Mouse (Mus musculus) right cerebral cortex, postnatal 36 days (tissue): ENCODE measurements around the gene Dkk1.
"Not testable (repeated sequence)": the region's sequence is repeated elsewhere in the genome, so short reads cannot be mapped to it uniquely, and the experiment has no call there.

Experiments
- DNase-seq, 2 experiments: peaks; one replicate each; pipeline ENCODE4 v3.0.0; 2022; ENCODE audit warnings: low spot score in 2 of 2, mixed read lengths in 1 of 2

Gene Dkk1

DNA sequence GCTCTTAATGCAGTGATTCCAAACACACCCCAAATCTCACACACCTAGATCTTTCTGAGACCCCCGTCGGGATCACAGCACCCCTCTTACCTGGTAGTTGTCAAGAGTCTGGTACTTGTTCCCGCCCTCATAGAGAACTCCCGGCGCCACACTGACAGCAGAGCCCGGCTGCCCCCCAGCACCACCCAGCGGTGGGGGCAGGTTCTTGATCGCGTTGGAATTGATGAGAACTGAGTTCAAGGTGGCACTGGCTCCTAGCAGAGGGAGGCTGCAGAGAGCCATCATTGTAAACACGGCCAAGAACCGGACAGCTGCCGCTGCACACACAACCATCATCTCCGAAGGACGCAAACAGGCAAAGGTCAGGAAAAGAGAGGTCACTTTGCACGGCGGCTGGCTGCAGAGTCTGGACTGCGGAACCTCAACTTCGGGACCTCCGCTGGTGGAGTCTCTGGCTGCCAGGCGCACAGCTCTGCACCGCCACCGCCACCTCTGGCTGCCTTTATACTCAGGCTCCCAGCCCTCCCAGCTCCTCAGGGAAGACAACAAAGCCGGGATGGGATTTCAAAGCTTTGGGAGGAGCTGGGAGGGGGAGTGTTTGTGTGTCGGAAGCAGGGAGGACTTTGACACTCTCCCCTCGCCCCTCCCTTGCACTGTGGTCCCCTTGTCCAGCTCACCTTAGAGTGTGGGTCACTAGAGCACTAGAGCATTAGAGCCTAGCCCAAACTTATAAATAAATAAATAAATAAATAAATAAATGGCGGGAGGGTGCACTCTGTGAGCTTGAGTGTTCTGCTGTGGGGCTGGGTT is at the start of gene Dkk1:
TSS of gene Dkk1 (minus strand) at position 622 of the 810 bp plus-strand sequence.
- no peak for DNase-seq

DNA sequence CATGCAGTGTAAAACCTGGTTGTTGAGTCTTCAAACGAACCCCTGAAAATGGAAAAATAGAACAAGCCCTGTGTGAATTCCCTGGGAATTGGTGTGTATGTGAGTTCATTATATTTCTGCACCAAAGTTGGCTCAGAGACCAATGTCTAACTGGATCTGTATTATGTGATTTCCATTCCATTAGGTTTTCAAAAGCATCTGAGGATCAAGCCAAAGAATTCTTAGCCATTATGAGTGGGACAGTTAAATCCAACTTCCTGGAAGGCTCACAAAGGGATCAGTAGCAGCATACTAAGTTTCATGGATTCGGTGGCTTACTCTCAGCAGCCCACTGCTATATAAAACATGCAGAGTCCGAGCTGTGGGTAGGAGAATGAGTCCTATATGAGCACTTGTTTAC is 36.9 kb upstream of the Dkk1 start:
- DNase-seq, result no peak

DNA sequence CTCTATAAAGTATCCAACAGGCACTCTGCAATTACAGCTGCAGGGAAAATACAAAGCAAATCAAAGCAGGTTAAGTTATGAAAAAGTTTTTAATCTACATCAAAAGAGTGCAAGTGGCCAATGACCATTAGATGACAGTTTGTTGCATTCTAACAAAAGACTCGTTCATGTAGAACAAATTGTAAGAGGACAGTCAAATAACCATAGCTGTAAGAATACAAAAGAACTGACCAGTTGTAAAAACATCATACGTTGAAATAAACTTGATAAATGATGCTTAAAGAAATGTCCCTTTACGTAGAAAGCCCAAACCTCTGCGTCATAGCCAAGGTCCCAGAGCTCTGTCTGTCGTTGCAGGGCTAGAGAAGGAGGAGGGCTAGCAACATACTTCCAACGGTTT is 15.1 kb upstream of the Dkk1 start:
- no peak for DNase-seq

DNA sequence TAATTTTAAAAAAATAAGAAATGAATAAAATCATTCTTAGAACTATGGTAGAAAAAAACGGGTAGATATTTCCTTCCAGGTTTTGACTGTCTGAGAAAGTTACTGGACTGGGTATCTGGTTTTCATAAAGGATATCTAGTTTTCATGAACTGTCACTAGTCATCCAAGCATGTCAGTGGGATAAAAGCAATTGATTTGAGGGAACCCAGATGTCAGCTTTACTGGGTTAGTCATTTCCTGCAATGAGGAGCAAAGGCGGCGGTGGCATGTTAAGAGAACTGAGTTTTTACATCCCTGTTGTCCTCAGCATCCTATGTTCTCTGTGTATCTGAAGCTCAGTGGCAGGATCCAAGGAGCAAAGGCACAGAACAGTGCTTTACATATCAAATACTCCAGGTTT is 14.4 kb upstream of the Dkk1 start:
- DNase-seq, result no peak

DNA sequence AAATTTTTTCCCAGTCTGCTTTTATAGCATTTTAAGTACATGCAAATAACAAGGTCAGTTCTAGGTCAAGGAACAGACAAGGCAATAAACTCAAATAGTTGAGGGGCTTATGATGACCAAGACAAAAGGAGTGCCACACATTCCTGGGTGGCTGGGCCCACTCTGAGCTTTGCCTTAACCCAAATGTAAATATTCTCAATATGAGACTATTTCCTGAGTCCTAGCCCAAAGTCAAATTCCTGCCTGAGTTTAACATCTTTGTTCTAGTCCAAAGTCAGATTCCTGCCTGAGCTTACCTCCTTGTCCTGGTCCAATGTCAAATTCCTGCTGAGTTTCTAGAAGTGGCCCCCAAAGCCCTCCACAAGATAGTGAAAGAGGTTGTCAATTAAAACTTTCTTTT is 8.6 kb upstream of the Dkk1 start:
- DNase-seq, result no peak

DNA sequence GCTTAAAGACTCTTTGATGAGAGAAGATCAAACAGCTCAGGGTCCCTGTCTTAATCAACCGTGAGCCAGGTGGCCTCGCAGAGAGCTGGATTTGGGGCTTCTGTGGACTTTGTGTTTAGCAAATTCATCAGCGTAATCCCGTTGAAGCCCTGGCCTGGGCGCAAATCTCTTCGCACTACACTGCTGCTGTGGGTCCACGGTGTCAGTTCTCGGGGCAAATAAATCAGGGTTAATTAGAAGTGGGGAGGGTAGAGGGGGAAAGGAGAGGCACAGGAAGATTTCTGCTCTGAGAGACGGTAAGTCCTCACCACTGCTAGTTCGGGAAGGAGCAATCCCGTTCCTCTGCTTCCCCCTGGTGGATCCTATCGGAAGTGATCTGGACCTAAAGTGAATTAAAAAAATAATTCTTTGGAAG is 5.0 kb upstream of the Dkk1 start:
- DNase-seq, result peak; percentile 14 to 37

DNA sequence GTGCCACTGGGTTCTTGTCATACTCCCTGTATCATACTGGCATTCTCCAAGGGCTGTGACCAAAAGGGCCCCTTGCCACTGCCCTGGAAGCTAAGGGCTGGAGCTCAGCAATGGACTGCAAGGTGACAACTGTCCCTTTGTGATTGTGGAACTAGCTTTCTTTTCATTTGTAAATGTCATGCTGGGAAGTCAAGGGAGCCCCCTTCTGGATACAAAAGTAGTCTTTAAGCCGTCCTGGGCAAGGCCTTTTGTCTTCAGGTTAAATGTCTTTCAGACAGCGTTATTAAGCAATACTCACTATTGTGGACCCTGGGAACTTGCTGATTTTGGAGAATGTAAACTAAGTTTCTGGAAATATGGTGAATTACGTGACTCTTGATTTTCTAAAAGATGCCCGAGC is 4.3 kb upstream of the Dkk1 start:
- DNase-seq, result no peak

DNA sequence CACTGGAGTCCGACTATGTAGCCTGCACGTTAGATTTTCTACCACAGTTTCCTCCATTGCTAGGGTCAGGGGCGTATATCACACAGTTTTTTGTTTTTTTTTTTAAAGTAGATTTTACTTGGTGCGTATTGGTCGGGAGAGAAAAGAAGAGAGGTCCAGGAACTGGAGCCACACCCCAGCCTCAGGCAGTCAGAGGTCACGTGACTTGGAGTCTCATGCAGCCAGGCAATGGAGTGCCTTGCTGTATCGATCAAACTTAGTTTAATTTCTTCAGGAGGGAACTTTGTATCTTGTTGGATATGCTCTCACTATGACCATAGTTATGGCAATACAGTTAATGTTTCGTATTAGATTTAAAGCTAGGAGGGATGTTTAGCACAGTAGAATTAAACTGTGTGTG is 2.8 kb upstream of the Dkk1 start:
- no peak for DNase-seq

DNA sequence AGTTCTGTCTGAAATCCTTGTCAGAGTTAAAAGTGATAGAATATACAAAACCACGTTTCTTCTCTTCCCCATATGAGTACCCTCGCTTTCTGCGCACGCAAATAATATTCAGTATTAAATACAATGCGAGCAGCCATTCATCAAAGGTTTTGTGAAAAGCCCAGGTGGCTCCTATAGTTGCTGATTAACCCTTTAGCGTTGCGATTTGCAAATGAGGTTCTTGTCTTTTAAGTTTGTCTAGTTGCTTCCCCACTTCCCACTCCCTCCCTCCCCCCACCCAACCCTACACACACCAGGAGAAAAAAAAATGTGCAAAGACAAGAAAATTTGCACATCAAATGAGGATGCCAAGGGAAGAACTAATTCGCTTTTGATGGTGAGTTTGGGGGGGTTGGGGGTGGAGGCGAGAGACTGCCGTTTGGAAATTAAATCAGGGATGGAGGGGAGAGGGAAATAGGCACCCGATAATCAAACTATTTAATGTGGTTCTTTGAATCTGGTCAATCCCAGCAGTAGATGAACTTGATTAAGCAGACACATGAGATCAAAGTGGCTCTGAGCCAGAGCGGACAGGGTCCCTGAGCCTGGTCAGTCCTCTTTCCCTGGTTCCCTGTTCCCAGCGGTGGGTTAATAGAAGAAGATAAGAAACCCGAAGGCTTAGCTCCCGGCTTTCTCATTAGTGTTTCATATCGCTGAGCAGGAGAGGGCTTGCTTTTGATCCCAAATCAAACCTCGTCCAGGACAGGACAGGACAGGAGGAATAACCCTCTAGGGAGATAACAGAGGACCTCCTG is 586 bp upstream of the Dkk1 start:
- DNase-seq, result no peak

DNA sequence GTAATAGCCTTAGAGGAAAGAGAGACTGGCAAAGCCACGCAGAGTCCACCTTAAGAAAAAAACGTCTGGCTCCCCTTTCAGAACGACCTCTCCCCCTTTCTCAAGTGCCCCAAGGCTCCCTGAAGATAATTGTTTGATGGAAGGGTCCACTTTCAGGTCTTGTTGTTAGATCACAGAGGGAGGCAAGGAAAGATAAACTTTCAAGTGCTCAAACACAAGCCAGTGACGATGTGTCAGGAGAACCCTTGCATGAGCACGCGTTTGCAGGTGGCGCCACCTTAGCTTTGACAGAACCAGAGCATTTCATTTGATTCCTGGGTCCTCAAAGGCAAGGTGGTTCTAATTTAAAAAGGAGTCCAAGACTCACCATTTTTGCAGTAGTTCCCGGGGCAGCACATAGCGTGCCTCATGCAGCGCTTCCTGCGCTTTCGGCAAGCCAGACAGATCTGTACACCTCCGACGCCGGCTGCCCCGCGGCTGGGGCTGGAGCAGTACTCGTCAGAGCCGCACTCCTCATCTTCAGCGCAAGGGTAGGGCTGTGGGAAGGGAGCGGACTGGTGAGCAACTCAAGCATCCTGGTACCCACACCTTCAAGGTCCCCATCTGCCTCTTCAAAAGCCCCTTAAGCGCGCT is 938 bp downstream of the Dkk1 start:
- no peak for DNase-seq

DNA sequence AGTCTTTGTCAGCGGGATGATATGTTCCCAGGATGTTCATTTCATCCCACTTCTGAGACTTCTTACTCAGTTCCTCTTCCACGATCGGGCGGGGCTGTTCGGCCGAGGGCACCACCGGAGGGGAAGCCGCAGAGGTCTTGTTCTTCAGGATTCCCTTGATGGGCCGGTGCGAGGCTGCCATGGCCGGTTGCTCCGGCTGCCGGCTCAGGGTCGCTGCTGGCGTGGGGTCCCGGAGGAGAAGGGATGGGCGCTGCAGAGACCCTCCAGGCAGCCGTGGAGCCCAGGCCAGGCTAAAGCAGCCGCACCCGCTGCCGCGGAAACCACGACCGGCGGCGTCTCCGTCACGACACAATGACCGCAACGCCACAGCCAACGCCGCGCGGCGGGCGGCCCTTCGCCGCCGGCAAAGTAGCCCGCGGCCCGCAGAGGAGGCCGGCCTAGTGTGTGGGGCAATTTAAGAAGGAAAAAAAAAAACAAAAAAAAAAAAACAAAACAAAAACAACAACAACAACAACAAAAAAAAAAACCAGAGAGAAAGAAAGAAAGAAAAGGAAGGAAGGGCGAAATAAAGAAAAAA is 10.0 kb downstream of the Dkk1 start:
- not testable (repeated sequence) for DNase-seq

DNA sequence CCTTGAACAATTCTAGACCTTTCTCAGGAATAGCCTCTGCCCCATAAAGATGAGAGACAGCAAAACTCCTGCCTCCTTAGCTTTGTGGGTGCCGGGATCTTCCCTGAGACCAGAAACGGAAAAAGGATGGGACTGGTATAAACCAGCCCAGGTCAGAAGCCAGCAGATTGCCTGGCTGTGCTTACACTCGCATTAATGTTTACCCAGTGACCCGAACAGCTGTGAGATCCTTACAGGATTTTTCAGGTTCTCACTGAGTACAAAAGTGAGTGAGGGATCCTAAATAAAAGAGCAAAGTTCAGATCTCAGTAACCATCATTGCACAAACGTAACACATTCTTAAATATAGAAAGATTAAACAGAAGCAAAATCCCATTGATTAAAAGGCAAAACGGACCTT is 32.7 kb downstream of the Dkk1 start:
- DNase-seq, result no peak

DNA sequence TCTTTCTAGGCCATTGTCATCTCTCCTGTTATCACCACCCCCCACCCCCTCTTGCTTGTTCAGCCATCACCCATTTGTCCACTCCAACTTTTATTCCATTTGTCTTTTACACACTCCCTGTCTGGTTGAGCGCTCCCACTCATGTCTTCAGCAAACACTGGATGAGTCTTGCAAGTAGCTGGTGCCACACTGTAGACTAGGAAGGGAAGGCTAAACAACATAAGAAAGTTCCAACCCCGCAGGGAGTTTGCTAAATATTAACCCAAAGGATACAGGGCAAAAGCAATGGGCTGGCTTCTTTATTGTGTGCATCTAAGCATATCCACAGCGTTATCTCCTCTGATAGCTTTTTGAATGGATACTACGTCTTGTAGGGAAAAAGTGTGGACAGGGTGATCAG is 39.0 kb downstream of the Dkk1 start:
- DNase-seq, result no peak

DNA sequence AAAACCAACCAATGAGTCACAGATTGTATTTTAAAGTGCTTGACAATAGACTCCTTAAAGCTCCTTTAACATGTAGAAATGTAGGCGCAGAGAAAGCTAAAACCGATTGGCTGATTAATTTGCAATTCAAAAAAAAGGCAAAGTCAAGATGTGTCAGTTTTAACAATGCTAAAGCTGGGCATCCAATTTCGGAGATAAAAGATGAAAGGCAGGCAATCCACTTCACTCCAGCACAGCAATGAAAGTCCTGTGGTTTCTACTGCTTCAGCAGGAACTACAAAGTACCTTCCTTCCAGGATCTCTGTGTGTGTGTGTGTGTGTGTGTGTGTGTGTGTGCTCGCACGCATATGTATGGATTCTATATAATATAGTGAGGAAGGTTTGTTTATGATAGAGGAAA is 44.0 kb downstream of the Dkk1 start:
- no peak for DNase-seq
